Mouse (Mus musculus): Measurements from ENCODE around the gene Dmc1. TPM values are rescaled to one million over a fixed set of nuclear protein-coding genes. Genes with fewer than 3 reads are reported as not detected.

Gene Dmc1
- polyA plus RNA-seq, 1 experiment from 2014 or later, result 1.8 TPM

Small RNA genes within 50 kb of the gene (microRNA-seq; reads per million reads assigned to microRNA genes)
- not detected for gene Gm27903

Other genes with a start within 250 kb of the Dmc1 start
- gene Tmem184b, start 201.5 kb downstream of the Dmc1 start, polyA plus RNA-seq (2014; fragmentation: Nextera tagmentation; extraction: Ambion mirVana), result 56.1 and 60.6 TPM in 2 replicates
- 83.0 and 95.1 TPM in 2 replicates for gene Csnk1e, start 149.5 kb downstream of the Dmc1 start, polyA plus RNA-seq (2014; fragmentation: Nextera tagmentation; extraction: Ambion mirVana)
- 0.20 TPM in 1 of 2 replicates, not detected in the other for gene Kcnj4, start 99.9 kb downstream of the Dmc1 start, polyA plus RNA-seq (2014; fragmentation: Nextera tagmentation; extraction: Ambion mirVana)
- 42.2 and 54.1 TPM in 2 replicates for gene Kdelr3, start 88.7 kb downstream of the Dmc1 start, polyA plus RNA-seq (2014; fragmentation: Nextera tagmentation; extraction: Ambion mirVana)
- gene Ddx17, start 58.4 kb downstream of the Dmc1 start, polyA plus RNA-seq (2014; fragmentation: Nextera tagmentation; extraction: Ambion mirVana), result 49.1 and 57.6 TPM in 2 replicates
- 0.66 and 2.0 TPM in 2 replicates for gene Fam227a, start 53.8 kb upstream of the Dmc1 start, polyA plus RNA-seq (2014; fragmentation: Nextera tagmentation; extraction: Ambion mirVana)
- 47.6 and 48.7 TPM in 2 replicates for gene Cby1, start 54.1 kb upstream of the Dmc1 start, polyA plus RNA-seq (2014; fragmentation: Nextera tagmentation; extraction: Ambion mirVana)
- 233 and 237 TPM in 2 replicates for gene Tomm22, start 65.8 kb upstream of the Dmc1 start, polyA plus RNA-seq (2014; fragmentation: Nextera tagmentation; extraction: Ambion mirVana)
- gene Josd1, start 82.8 kb upstream of the Dmc1 start, polyA plus RNA-seq (2014; fragmentation: Nextera tagmentation; extraction: Ambion mirVana), result 17.5 and 18.2 TPM in 2 replicates
- gene Gtpbp1, start 85.7 kb upstream of the Dmc1 start, polyA plus RNA-seq (2014; fragmentation: Nextera tagmentation; extraction: Ambion mirVana), result 25.3 and 26.2 TPM in 2 replicates
- gene Sun2, start 137.4 kb upstream of the Dmc1 start, polyA plus RNA-seq (2014; fragmentation: Nextera tagmentation; extraction: Ambion mirVana), result 6.7 and 7.7 TPM in 2 replicates
- gene Dnal4, start 172.7 kb upstream of the Dmc1 start, polyA plus RNA-seq (2014; fragmentation: Nextera tagmentation; extraction: Ambion mirVana), result 36.0 and 40.9 TPM in 2 replicates
- 0.70 and 1.3 TPM in 2 replicates for gene Nptxr, start 199.7 kb upstream of the Dmc1 start, polyA plus RNA-seq (2014; fragmentation: Nextera tagmentation; extraction: Ambion mirVana)
- 0.54 TPM in 1 of 2 replicates, not detected in the other for gene Npcd, start 229.1 kb upstream of the Dmc1 start, polyA plus RNA-seq (2014; fragmentation: Nextera tagmentation; extraction: Ambion mirVana)
- 23.1 and 33.0 TPM in 2 replicates for gene Cbx6, start 229.6 kb upstream of the Dmc1 start, polyA plus RNA-seq (2014; fragmentation: Nextera tagmentation; extraction: Ambion mirVana)

Data from heart, embryonic 14.5 days (tissue).